Mouse (Mus musculus) fat pad, adult 2 months (tissue): ENCODE measurements around the gene 4930578C19Rik.
A peak's percentile ranks its signal among the peaks of the same experiment; 100 is the strongest.
"Not testable (repeated sequence)": the region's sequence is repeated elsewhere in the genome, so short reads cannot be mapped to it uniquely, and the experiment has no call there.

Experiments used
- DNase-seq: peaks from one replicate; pipeline ENCODE4 v3.0.0-alpha.2; 2011; ENCODE audit warnings: low read depth, low spot score; ENCODE audit errors: extremely low read depth

Gene 4930578C19Rik

GRCm38 (mm10) chrX:18461198-18461601, at the start of gene 4930578C19Rik:
Gene 4930578C19Rik (minus strand): TSS chrX:18461397.
- DNase-seq, result no peak

DNA sequence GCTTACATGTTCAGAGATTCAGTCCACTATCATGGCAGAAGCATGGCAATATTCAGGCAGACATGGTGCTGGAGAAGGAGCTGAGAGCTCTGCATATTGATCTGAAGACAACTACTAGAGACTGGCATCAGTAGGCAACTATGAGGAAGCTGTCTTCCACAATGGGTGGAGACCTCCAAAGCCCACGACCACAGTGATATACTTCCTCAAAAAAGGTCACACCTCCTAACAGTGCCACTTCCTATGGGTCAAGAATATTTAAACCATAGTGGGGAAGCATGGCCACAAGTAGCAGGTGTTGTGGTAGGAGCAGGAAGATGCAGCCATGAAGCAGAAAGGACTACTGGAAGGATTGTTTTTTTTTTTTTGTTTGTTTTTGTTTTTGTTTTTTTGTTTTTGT, 6.5 kb upstream of the 4930578C19Rik start:
- DNase-seq, result no peak

DNA sequence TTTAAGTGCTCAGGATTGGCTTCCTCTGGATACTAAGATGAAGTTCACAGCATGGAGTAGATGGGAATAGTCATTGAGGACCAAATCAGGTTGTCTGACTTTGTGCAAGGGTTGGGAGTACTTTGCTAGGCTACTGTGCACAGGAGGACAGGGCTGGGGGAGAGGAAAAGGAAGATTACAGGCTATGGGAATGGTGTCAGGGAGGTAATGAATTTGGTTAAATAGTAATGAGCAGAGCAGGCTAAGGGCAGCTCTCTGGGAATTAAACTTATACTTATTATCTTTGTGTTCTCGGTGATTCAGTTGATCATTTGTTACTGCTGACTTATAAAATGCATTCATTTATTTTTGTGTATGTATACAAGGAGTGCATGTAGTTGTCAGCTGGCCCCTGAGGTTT, 1.7 kb upstream of the 4930578C19Rik start:
- DNase-seq, result no peak

GRCm38 (mm10) chrX:18451559-18451958, 9.6 kb downstream of the 4930578C19Rik start:
- DNase-seq, result no peak

- DNase-seq, result no peak
These were observed 19.1 kb downstream of the 4930578C19Rik start for GRCm38 (mm10) chrX:18442066-18442465.

DNA sequence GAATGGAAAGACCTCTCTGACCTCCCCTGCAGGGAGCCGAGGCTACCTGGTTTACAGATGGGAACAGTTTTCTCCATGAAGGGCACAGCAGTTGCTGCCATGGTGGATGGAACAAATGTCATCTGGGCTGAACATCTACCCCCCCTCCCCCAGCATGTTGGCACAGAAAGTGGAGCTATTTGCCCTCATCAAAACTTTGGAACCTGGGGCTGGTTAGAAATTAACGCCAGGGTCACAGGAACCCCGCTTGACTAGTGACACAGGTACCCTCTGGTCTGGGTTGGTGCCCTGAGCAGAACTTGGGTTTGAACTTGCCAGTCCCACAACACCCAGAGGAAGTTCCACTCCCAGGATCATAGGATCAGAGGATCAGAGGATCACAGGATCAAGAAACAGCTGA, 35.7 kb downstream of the 4930578C19Rik start:
- no peak for DNase-seq

DNA sequence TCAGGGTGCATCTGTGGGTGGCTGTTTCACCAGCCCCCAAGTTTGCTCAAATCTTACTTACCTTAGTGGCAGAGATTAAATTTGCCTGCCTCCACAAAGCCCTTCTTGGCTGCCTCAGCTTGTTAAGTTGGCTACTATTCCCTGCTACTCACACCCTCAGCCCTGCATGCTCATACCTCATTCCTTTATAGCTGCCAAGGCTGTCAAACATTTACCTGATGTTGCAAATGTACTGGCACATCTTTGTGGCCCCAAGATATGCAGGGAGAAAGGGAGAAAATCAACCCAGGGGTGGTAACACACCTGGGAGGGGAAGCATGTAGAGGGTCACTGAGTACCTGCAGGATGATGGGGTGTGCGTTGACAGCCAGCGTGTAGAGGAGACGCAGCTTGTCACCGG, 38.0 kb downstream of the 4930578C19Rik start:
- peak; percentile 26 for DNase-seq

- DNase-seq, result no peak
These were observed 40.9 kb downstream of the 4930578C19Rik start for GRCm38 (mm10) chrX:18420161-18420784.

DNA sequence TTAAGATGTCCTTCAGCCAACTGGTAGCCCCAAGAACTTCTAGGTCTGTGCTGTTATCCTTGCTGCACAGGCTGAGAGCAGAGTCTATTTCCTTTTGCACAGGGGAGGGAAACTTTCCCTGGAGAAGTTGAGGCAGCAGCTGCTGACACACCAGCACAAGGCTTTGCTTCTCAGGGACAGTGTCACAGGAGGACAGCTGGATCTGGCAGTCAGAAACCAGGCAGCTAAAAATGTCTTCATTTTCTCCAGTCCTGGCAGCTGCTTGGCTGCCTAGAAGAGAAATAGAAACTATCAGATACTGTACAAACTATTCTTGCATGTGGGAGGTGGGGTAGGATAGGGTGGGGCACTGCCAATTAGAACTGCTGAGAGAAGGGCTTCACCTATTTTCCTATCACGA, 42.2 kb downstream of the 4930578C19Rik start:
- no peak for DNase-seq

- DNase-seq, result no peak
These were observed 46.6 kb downstream of the 4930578C19Rik start for GRCm38 (mm10) chrX:18414560-18414959.

DNA sequence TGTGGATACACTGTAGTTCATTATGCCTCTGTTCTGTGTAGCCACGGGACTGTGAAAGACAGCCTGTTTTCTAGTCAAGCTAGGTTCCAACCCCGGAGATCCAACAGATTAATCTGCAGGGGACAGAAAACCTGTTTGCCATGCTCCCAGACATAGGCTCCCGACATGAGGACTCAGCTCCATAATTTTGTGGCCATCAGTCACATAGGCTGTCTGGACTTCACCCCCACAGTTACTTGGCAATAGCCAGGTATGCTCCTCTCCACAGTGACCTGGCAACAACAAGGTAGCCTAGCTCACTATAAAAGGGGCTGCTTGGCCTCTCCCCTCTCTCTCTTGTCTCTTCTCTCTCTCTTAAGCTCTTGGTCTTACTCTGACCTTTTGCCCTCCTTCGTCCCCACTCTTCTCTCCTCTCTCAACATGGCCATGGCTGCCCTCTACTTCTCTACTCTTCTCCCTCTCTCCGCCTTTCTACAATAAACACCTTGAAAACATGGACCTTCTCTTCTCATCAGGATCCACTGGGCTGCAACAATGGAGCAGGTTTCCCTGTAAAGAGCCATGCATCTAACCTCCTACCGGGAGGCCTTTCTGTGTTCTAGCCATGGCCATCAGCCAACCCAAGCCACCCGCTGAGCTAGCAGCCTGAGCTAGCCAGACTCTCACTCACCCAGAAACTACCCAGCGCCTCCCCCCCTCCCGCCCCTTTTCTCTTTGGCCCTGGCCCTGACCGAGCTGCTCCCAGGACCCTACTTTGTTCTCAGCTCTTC, 49.9 kb downstream of the 4930578C19Rik start:
- no peak for DNase-seq

DNA sequence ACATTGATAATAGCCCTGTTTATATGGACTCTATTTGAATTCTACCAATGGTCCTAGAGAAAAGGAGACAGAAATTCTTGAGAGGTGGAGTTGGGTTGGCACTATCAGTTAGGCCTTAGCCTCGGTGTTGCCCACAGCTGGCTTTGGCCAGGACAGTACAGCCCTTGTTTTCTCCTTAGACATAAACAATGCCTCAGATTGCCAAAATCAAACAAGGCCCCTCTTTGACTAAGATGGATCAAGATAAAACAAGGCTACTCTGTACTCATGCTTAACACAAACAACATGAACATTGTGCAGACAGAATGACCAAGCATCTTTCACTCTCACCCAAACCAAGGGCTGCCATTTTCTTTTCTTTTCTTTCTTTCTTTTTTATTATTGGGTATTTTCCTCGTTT, 51.6 kb downstream of the 4930578C19Rik start:
- DNase-seq, result no peak

DNA sequence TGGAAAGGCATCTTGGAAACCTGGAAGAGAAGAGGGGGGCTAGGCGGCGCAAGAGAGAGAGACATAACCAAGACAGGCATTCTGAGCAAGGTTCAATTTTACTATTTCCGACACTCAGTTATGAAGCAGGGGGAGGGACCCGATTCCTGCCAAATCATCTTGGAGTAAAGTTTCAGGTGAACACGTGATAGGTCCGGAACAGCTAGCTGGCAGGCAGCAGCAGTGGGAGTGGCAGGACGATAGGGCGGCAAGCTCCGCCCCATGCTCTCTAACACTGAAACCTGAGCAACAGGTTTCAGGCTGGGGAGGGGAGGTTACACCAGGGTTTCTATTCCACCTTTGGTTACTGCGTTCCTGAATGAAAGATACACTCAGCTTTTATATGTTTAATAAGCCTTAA, 58.9 kb downstream of the 4930578C19Rik start:
- DNase-seq, result no peak

DNA sequence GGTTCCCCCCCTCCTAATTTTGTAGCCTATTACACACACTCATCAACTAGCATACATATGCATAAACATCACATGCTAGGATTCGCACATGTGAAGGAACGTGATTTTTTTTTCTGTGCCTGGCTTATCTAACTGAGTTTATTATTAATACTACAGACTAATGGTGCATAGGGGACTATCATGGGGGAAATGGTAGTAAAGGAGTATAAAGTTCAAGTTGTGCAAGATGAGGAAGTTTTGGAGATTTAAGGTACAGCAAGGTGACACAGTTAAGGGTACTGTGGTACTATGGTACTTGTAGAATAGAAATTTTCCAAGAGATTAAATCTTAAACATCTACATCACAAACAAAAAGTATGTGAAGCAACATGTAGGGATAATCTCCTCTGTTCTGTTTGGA, 64.5 kb downstream of the 4930578C19Rik start:
- no peak for DNase-seq

DNA sequence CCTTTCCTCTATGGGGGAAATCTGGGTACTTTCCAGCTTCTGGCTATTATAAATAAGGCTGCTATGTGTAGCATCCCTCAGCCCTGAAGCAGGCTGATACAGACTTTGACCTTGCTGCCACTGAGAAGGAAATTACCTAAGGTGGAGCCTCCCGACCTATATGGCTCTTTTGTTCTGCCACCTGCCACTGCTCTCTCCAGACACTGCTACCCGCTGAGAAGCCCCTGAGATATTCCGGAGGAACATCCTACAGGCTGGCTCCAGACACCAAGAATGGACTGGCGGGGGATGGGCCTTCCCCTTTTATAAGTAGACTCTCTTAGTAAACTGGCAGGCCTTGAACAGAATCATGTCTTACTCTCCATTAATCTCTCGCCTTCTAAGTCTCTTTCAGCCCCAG, 77.0 kb downstream of the 4930578C19Rik start:
- not testable (repeated sequence) for DNase-seq
